Mouse (Mus musculus) macrophage (primary cell): ENCODE measurements around the gene Msn. TPM values are rescaled to one million over a fixed set of nuclear protein-coding genes. Genes with fewer than 3 reads are reported as not detected.

ENCODE experiments used
- H3K27ac ChIP-seq: fragments of 350-480 bp; formaldehyde crosslinking; 2 replicates; pipeline ENCODE4 v1.9.0; 2021
- H3K36me3 ChIP-seq: fragments of 350-480 bp; formaldehyde crosslinking; 2 replicates; pipeline ENCODE4 v1.9.0; 2021; ENCODE audit errors: inconsistent target
- H3K4me3 ChIP-seq: fragments of 350-480 bp; formaldehyde crosslinking; 2 replicates; pipeline ENCODE4 v1.9.0; 2021; ENCODE audit errors: inconsistent target
- H3K79me2 ChIP-seq: fragments of 350-480 bp; formaldehyde crosslinking; 2 replicates; pipeline ENCODE4 v1.9.0; 2021; ENCODE audit errors: inconsistent target
- WGBS: methylation state at CpG from one replicate; pipeline ENCODE4 v1.1.7; 2026; ENCODE audit warnings: inconsistent platforms; ENCODE audit not compliant: missing documents; 5-methylcytosine and 5-hydroxymethylcytosine counted together
- polyA plus RNA-seq: library from polyadenylated mRNA; stranded (reverse); fragments of 250-400 nt; gene quantifications from 3 replicates; pipeline ENCODE4 v1.2.4, GENCODE M21; 2018; ENCODE audit warnings: inconsistent platforms
- total RNA-seq, 78 experiments: library from RNA; depleted of rRNA; stranded (reverse); fragments of 250-400 nt; gene quantifications; 1 replicate in 9 of 78; 2 replicates in 24 of 78; 3 replicates in 43 of 78; 4 replicates in 2 of 78; pipeline ENCODE4 v1.2.4; 2018; ENCODE audit warnings: inconsistent platforms in 56 of 78

Msn gene
- 1,000 to 10,000 TPM in 2 of 26 experiments, 100 to 1,000 TPM in 24; 166 to 1,263 (median 461) TPM for total RNA-seq (2018; cell fraction: chromatin; rRNA removed)
- total RNA-seq (2018; cell fraction: cytosol; rRNA removed) = 100 to 1,000 TPM; 404 to 776 (median 572) TPM
- total RNA-seq (2018; cell fraction: nucleus; rRNA removed) = 1,000 to 10,000 TPM in 3 of 26 experiments, 100 to 1,000 TPM in 23; 289 to 1,349 (median 715) TPM
- polyA plus RNA-seq = 338 to 532 TPM (median 499 TPM) in 3 replicates

DNA sequence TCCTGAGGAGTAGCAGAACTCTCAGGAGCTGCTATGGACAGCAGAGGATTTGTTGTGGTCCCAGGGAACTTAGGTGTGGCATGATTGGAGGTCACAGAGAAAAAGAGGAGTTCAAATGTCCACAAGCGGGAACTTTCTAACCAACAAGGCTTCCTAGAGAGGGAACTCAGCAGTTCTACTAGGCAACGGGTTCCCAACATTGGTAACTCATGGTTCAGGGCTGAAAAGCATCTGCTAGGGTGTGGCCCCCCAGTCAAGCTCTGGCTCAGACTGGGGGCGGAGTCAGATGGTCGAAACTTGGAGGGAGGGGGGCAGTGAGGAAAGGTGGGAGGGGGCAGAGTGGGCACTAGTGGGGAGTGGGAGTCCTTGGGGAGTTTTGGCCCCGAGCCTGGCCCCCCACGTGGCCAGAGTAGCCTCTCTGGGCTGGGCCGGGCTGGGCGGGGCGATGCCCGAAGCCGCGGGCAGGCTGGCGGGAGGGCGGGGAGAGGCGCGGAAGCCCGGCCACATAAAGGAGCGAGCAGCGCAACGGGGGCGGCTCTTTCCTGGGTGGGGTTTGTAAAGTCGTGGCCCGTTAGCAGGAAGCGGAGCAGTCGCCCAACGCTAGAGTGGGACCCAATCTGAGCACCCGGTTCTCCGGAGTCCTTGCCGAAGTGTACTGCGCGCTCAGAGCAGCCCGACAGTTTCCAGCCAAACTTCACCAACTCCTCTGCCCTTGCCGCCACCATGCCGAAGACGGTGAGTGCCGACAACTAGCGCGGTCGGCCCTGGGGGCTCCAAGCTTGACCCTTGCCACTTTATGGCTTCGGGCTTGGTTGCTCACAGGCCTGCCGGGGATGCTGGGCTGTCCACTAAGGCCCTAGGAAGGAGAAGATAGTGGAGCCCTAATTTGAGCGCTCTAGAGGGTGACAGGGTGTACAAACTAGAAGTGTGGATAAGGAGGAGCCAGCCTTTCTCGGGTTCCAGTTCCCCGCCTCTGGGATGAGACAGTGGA is at the start of gene Msn:
Gene Msn, plus strand, starts transcription at position 534 of the 991 bp plus-strand sequence.
- 23% methylated on average over 28 of the region's 44 CpGs for WGBS
- Histone ChIP-seq H3K79me2 (peaks cover 48% of the 10 kb centered on the region), H3K27ac (peak within 1 kb of the TSS; percentile 87), H3K4me3 (peak within 1 kb of the TSS; percentile 67), H3K36me3 (no peaks in the 10 kb centered on the region)

DNA sequence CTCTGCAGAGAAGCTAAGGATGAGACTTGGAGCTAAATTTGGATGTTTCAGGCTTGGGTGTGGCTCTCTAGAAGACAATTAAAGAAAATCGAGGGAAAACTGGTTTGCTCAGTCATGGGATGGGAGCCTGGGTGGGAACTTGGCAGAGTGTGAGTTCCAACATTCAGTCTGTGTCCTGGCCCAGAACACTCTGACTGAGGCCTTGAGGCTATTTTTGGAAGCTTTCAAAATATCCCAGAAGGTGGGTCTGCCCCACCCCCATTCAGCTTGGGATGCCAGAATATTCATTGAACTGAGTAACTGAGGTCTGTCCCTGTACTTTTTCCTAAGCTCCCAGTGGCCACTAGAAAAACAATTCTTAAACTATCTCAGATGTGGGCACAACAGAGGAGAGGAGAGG is 43.0 kb upstream of the Msn start:
- Histone ChIP-seq H3K27ac (no peak overlapping the region), H3K36me3 (no peaks in the 10 kb centered on the region), H3K4me3 (no peak overlapping the region), H3K79me2 (no peaks in the 10 kb centered on the region)
- WGBS = 89% methylated on average over 1 of the region's 1 CpGs

DNA sequence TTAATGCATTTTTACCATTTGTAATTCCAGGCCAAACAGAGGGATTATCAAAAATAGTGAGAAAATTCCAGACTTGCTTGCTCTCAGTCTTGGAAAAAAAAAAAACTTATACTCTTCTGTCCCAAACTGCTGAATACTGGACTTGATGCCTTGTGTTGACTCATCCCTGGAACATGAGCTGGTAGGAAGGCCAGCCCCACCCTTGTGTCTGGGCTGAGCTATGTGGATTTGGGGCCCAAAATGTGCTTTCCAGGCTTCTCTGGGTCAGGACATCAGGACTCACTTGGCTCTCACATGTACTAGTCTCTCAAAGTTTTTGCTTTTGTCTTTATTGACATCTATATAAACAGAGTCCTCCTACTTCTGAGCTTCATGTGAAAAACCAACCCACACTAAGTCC is 18.1 kb upstream of the Msn start:
- Histone ChIP-seq H3K4me3 (no peak overlapping the region), H3K79me2 (no peaks in the 10 kb centered on the region), H3K27ac (no peak overlapping the region), H3K36me3 (no peaks in the 10 kb centered on the region)

DNA sequence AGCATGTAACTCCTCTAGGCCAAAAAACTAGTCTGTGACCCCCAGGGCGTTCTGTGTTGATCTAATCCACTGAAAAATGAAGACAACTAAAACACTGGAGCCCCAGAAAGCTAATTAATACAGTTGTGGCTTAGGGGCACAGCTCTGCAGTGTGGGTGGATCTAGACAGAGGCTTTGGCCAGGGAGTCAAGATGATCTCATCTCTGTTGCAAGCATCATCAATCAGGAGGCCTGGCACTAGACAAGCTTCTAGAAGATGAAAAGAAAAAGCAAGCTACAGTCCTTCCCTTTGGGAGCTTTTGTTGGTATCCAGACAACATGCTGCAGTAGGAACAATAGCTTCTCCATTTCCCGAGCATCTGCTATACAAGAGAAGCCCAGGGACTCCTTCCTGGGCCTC is 9.6 kb upstream of the Msn start:
- Histone ChIP-seq H3K36me3 (no peaks in the 10 kb centered on the region), H3K27ac (no peak overlapping the region), H3K4me3 (no peak overlapping the region), H3K79me2 (no peaks in the 10 kb centered on the region)
- WGBS = 83% methylated on average over 2 of the region's 2 CpGs

DNA sequence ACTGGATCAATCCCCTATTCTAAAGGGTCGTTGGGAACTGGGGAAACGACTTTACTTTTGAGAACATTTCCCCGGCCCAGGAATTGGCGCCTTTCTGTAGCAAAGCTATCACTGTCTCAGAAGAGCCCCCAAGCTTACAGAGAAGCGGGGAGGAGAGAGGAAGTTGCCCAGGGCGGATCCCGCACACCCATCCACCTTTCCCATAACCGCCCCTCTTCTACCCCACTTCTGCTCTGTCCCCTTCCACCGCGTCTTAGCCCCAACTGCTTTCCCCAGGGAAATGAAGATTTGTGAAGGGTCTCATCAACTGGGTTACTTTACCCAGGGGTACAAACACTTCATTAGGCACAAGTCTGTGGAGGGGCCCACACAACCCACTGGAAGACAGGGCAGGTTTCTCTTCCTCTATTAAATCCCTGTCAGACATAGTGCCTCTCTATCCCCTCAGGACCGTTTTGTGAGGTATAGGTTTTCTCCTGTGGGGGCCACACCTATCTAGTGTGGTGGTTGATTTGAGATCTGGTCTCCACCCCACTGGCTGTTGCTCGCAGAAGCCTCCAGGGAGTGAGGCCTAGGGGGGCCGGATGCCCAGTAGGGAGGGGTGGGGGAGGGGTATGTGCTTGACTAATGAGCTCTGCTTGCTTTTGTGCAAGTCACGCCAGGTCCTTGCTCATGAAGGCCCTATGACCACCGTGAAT is 820 bp downstream of the Msn start:
- Histone ChIP-seq H3K27ac (peak overlapping the region; percentile 87), H3K4me3 (peak overlapping the region; percentile 67)
- 18% methylated on average over 13 of the region's 15 CpGs for WGBS

DNA sequence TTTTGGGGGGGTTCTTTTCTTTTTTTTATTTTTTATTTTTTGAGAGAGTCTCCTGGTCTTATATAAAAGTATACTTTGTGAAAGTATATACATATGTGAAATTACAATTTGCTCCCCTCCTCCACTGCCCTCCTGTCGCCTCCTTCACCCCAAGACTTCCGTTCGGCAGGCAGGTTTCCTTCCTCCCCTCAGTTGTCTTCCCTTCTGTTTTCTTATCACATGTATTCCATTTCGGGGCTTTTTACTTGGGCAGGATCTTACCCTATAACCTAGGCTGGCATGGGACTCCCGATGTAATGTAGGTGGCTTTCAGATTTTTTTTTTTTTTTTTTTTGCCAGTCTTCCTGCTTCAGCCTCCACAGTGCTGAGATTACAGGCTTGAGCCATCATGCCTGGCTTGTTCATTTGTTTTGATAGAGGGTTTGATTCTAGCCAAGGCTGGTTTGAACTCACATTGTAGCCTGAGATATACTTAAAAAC is 1.7 kb downstream of the Msn start:
- Histone ChIP-seq H3K36me3 (no peaks in the 10 kb centered on the region), H3K79me2 (peaks cover 65% of the 10 kb centered on the region), H3K27ac (peak overlapping the region; percentile 87), H3K4me3 (peak overlapping the region; percentile 67)
- WGBS = 32% methylated on average over 5 of the region's 5 CpGs

More for the DNA sequence above, 820 bp downstream of the Msn start:
- H3K36me3 ChIP-seq = no peaks in the 10 kb centered on the region
- peaks cover 56% of the 10 kb centered on the region for H3K79me2 ChIP-seq

DNA sequence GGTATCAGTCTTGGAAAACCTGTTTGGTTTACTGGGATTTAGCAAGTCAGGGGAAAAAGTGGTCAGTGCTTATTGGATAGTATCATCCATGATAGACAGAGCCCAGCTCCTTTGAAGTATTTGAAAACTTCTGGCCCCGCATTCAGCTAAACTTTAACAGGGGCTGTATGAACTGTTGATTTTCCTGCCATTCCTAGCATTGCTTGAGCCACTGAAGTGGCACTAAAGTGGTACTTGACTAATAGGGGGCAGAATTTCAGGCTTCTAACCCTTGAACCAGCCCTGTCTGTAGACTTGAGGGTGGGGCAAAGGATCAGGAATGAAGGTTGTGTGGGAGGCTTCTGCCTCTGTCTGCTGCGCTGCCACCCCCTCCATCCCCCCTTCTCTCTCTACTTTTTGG is 3.2 kb downstream of the Msn start:
- WGBS = 71% methylated on average over 2 of the region's 2 CpGs
- H3K27ac ChIP-seq = peak overlapping the region; percentile 87
- peak overlapping the region; percentile 67; the same call in 1 of the 2 replicates for H3K4me3 ChIP-seq
- peaks cover 80% of the 10 kb centered on the region for H3K79me2 ChIP-seq
- H3K36me3 ChIP-seq = no peaks in the 10 kb centered on the region

DNA sequence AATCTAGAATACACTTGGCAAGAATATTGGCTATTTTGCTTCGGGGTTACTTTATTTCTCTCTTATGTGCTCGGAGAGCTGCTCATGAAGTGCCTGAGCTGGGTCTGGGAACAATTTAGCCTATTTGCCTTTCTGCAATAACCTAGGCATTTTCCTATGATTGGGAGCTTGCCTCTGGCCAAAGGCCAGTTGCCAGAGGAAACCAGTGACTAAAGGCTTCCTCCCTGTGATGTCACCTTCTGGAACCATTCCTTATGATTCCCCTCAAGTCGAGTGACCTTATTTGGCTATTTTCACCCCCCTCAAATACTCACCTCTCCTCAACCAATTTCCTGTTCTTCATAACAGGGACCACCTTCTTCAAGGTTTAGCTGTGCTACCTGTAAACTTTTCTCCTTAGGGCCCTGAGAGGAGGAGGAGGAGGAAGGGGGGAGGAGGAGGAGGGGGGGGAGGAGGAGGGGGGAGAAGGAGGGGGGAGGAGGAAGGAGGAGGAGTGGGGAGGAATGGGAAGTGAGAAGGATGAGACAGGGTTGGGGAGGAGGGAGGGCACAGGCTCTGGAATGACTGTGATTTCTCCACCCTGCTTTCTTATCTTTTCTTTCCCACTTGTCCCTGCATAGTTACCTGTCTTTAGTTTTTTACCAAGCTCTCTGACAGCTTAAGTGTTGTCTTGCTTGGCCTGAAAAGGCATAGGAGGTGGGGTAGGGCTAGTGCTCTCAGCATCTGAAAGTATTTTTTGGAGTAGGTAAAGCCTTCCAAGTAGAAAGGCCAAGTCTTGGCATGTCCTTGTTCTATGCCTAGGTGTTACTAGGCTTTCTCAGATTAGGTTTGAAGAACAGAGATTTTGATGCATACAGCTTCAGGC is 11.8 kb downstream of the Msn start:
- Histone ChIP-seq H3K79me2 (peaks cover 98% of the 10 kb centered on the region), H3K27ac (peak overlapping the region; percentile 48), H3K36me3 (peaks cover 5% of the 10 kb centered on the region; the same call in 1 of the 2 replicates), H3K4me3 (no peak overlapping the region)
- WGBS = 72% methylated on average over 2 of the region's 3 CpGs

DNA sequence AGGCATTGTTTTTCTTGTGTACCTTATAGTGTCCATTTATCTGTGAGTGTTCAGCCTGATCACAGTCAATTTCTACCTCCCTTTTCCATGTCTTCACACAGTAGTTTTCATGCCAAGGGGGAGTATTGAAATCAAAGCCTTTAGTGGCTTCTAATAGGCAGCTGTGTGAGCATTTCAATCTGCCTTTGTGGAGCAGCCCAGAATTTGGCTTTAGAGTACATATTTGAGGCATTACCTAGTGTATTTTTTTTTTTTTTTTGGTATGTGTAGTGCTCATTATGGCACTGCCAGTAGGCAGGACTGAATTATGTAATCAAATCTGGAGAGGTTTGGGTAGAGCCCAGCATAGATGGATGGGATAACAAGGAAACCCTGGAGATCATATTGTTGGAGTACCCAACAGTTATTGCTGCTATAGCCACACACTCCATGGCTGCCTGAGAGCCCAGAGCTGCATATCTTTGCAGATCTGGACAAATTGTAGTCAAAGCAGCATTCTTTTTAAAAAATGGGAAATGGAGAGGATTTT is 17.3 kb downstream of the Msn start:
- Histone ChIP-seq H3K36me3 (peaks cover 9% of the 10 kb centered on the region; the same call in 1 of the 2 replicates), H3K79me2 (peaks cover 99% of the 10 kb centered on the region), H3K4me3 (no peak overlapping the region), H3K27ac (no peak overlapping the region)

DNA sequence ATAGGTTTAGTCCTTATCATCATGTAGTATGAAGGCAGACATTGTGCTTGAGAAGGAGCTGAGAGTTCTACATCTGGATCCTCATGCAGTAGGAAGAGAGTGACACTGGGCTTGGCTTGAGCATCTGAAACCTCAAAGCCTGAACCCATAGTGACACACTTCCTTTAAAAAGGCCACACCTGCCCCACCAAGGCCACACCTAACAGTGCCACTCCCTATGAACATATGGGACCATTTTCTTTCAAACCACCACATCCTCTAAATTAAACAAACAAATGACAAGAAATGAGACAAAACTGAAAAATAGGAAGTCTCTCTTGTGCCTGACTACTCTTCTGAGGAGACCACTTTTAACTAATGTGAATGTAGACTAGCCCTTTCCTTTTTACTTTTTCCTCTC is 19.7 kb downstream of the Msn start:
- Histone ChIP-seq H3K36me3 (peaks cover 9% of the 10 kb centered on the region; the same call in 1 of the 2 replicates), H3K27ac (no peak overlapping the region), H3K79me2 (peaks cover 99% of the 10 kb centered on the region), H3K4me3 (no peak overlapping the region)

DNA sequence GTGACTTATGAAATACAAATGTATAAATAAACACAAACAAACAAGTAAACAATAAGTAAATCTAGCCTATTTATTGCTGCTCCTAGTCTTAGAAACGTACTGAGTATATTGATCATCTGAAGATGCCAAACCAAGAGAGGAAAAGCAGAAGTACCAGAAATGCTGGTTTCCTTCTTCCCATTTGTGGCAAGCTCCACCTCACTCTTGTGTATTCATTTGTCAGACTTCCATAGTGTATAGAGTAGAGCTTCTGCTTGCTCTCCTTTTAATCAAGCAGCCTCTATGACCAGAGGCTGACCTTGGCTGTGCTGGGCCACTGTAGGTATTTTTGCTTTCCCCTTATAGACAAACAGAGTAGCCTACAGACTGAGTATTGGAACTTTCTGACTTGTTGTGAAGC is 21.5 kb downstream of the Msn start:
- H3K27ac ChIP-seq = no peak overlapping the region
- H3K36me3 ChIP-seq = 0 out of 2 replicates have a peak, but pooled peaks cover 4% of the 10 kb centered on the region
- H3K79me2 ChIP-seq = peaks cover 99% of the 10 kb centered on the region
- H3K4me3 ChIP-seq = no peak overlapping the region
- WGBS = 14% methylated on average over 1 of the region's 1 CpGs

DNA sequence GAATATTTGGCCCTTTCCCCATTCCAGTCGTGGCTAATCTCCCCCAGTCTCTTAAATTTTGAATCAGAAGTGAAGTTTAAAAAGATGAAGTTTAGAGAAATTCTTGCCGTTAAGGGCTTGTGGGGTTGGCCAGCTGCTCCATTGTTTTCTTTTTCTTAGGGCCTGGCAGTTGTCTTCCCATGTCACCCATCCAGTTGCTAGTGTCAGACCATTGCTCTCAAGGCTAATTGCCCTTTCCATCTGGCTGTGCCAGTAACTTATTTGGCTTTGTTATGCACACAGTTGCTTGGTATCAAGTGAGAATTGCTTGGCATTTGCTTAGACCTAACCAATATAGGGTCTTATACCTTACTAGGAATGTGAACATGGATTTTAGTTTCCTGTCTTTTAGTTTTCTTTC is 24.2 kb downstream of the Msn start:
- H3K27ac ChIP-seq = no peak overlapping the region
- peaks cover 99% of the 10 kb centered on the region for H3K79me2 ChIP-seq
- no peak overlapping the region for H3K4me3 ChIP-seq
- no peaks in the 10 kb centered on the region for H3K36me3 ChIP-seq
- 86% methylated on average over 2 of the region's 2 CpGs for WGBS

DNA sequence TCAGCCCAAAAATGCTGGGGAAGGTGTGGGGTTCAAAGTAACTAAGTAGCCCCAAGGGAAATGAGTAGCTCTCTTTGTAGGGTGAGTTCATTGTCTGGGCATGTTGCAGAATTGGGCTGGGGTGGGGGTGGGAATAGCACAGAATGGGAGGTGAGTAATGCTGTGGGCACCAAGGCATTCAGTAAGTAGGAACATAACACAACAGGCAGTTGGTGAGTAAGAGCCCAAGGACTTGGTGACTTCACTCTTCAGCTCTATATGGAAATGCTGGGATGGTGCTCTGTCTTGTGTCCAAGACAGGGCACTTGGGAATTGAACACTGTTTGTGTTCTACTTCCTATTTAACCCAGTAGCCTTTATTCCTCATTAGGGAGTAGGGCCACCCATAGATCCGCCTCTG is 26.1 kb downstream of the Msn start:
- no peaks in the 10 kb centered on the region for H3K36me3 ChIP-seq
- peaks cover 100% of the 10 kb centered on the region for H3K79me2 ChIP-seq
- peak overlapping the region; percentile 31 for H3K27ac ChIP-seq
- WGBS = 100% methylated on average over 1 of the region's 1 CpGs
- no peak overlapping the region for H3K4me3 ChIP-seq

DNA sequence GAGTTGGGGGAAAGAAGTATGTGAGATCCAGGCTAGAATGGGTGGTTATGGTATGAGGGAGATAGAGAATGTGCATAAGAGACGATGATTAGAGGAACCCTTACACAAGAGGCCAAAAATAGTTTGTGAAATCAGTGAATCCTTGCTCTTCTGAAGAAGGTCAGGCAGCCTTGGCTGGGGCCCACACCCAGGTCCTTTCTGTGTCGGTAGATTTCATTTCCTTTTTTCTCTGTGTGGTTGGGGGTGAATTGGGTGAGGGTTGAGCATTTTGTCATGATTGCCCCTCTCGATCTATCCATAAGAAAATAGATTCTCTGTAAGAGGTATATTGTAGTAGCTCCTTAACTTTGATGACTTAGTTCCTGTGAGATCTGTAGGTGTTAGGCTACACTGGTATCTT is 31.0 kb downstream of the Msn start:
- peaks cover 90% of the 10 kb centered on the region for H3K79me2 ChIP-seq
- WGBS = 28% methylated on average over 3 of the region's 3 CpGs
- no peaks in the 10 kb centered on the region for H3K36me3 ChIP-seq
- peak overlapping the region; percentile 38; the same call in 1 of the 2 replicates for H3K27ac ChIP-seq
- no peak overlapping the region for H3K4me3 ChIP-seq
